Mouse (Mus musculus) small intestine, adult 2 months (tissue): ENCODE measurements around the gene Apol8.

Experiments used
- CTCF ChIP-seq: fragments of 200-500 bp; IDR thresholded peaks from 2 replicates; pipeline ENCODE4 v1.5.1; 2012; ENCODE audit warnings: low read depth, mild to moderate bottlenecking, control low read depth, inconsistent platforms, low read length, moderate library complexity, mixed read lengths; ENCODE audit not compliant: insufficient replicate concordance, insufficient read length; ENCODE audit errors: extremely low read depth
- POLR2A ChIP-seq: fragments of 200-500 bp; IDR thresholded peaks from 2 replicates; pipeline ENCODE4 v1.6.1; 2012; ENCODE audit warnings: low read depth, mild to moderate bottlenecking, control low read depth, inconsistent platforms, low read length, moderate library complexity

DNA sequence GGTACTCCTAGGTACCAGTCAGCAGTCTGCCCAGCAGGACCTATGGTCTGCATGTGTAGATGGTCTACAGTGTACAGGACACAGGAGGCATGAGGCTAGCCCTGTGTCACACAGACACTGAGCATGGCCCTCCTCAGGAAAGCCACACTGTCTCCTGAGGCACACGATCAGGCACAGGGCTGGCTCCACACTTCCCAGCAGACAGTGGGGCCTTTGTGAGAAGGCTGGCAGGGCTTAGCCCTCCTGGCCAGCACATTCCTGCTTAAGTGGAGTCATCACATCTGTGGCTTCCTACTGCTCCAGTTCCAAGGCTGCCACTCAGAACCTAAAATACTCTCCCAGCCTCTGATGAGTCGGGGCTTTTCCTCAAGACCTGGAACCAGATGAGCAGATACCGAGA lies 46.9 kb upstream of the Apol8 start:
- no peak for TF ChIP-seq CTCF
- TF ChIP-seq POLR2A, result no peak
